Mouse (Mus musculus): ENCODE results near the gene Rhot1. TPM values are rescaled to one million over a fixed set of nuclear protein-coding genes. Genes with fewer than 3 reads are reported as not detected.
A peak's percentile ranks its signal among the peaks of the same experiment; 100 is the strongest.
"Not testable (repeated sequence)": the region's sequence is repeated elsewhere in the genome, so short reads cannot be mapped to it uniquely, and the experiment has no call there.

Gene Rhot1
- polyA plus RNA-seq, 1 experiment from 2014 or later = 74.7 TPM

GRCm38 (mm10) chr11:80178316-80178715 lies 30.5 kb upstream of the Rhot1 start:
- Histone ChIP-seq H3K4me1 (no peaks in the 10 kb centered on the region), H3K4me2 (no peak overlapping the region), H3K27ac (no peak overlapping the region), H3K4me3 (no peak overlapping the region), H3K36me3 (replicated peaks) (no peaks in the 10 kb centered on the region), H3K9me3 (no peaks in the 10 kb centered on the region), H3K9ac (no peak overlapping the region), H3K27me3 (replicated peaks) (no peaks in the 10 kb centered on the region)
- no peak for ATAC-seq (replicated peaks)
- WGBS = 84% methylated on average over 8 of the region's 8 CpGs

DNA sequence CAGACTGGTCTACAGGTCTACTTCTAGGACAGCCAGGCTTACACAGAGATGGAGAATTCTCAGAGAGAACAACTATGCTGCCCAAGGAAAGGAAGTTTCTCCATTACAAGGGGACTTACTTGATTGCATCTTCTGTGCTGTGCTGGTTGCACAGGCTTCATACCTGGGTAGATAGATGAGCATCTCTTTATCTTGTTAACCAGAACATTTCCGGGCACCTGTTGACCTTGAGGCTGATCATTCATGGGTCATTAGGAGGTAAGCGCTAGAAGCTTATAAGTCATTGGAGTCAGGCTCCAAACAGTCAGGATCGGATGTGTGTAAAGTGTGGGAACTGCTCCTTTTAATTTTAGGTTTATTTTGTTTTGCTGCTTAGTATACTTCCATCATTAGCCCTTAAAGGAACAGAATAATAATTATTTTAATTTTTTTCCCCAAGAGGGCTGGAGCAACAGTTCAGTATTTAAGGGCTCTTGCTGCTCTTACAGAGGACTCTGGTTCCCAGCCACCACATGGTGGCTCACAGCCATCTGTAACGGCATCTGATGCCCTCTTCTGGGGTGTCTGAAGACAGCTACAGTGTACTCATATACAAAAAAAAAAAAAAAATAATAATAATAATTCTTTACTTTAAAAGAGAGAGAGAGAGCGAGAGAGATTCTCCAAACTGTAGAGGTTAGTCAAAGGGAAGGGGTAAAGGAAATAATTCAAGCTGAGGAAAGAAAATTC lies 27.6 kb upstream of the Rhot1 start:
- no peak for ATAC-seq (replicated peaks)
- 77% methylated on average over 5 of the region's 5 CpGs for WGBS

DNA sequence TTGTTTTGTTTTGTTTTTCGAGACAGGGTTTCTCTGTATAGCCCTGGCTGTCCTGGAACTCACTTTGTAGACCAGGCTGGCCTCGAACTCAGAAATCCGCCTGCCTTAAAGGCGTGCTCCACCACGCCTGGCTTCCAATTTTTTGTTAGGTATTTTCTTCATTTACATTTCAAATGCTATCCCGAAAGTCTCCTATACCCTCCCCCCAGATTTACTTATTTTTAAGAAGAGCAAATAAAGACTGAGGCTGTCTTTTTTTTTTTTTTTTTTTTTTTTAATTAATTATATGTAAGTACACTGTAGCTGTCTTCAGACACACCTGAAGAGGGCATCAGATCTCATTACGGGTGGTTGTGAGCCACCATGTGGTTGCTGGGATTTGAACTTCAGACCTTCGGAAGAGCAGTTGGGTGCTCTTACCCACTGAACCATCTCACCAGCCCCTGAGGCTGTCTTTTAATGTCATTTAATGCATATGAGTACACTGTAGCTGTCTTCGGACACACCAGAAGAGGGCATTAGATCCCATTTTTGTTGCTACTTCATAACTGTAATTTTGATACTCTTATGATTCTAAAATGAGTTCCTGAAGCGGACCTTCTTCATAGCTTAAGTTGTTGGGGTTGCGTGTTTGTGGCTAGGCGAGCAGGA lies 25.6 kb upstream of the Rhot1 start:
- 0 out of 2 replicates have a peak overlapping the region, but pooled peaks have one; percentile 6 for H3K27ac ChIP-seq
- H3K36me3 ChIP-seq (replicated peaks); H3K4me1 ChIP-seq; H3K9me3 ChIP-seq; ATAC-seq (replicated peaks); H3K27me3 ChIP-seq (replicated peaks): not testable (repeated sequence)
- WGBS = 45% methylated on average over 12 of the region's 12 CpGs
- H3K4me2 ChIP-seq = peak overlapping the region; percentile 67
- H3K4me3 ChIP-seq = peak overlapping the region; percentile 47
- peak overlapping the region; percentile 22 for H3K9ac ChIP-seq

More for the DNA sequence above, 27.6 kb upstream of the Rhot1 start:
- Histone ChIP-seq H3K4me2 (no peak overlapping the region), H3K4me3 (no peak overlapping the region), H3K27ac (no peak overlapping the region), H3K4me1 (no peaks in the 10 kb centered on the region), H3K9ac (no peak overlapping the region), H3K9me3 (no peaks in the 10 kb centered on the region), H3K27me3 (replicated peaks) (no peaks in the 10 kb centered on the region), H3K36me3 (replicated peaks) (no peaks in the 10 kb centered on the region)

- ATAC-seq (replicated peaks) = peak; percentile 33; the same call in 1 of the 2 replicates
- Histone ChIP-seq H3K4me3 (peak within 1 kb of the TSS; percentile 47), H3K36me3 (replicated peaks) (no peaks in the 10 kb centered on the region), H3K9ac (peak within 1 kb of the TSS; percentile 22), H3K4me2 (peak within 1 kb of the TSS; percentile 67), H3K4me1 (no peaks in the 10 kb centered on the region), H3K9me3 (no peaks in the 10 kb centered on the region), H3K27me3 (replicated peaks) (no peaks in the 10 kb centered on the region), H3K27ac (peak within 1 kb of the TSS; percentile 6; the same call in 1 of the 2 replicates)
- 3% methylated on average over 33 of the region's 33 CpGs for WGBS
Measured at GRCm38 (mm10) chr11:80183705-80184255, 25.0 kb upstream of the Rhot1 start, which contains the start of gene Rnf135. Gene Rnf135, plus strand, starts transcription at chr11:80183851.

- no peaks in the 10 kb centered on the region for H3K36me3 ChIP-seq (replicated peaks)
- H3K4me1 ChIP-seq = no peaks in the 10 kb centered on the region
- H3K4me3 ChIP-seq = peak overlapping the region; percentile 47; the same call in 1 of the 2 replicates
- no peaks in the 10 kb centered on the region for H3K9me3 ChIP-seq
- H3K27ac ChIP-seq = no peak overlapping the region
- no peak overlapping the region for H3K9ac ChIP-seq
- peak overlapping the region; percentile 67; the same call in 1 of the 2 replicates for H3K4me2 ChIP-seq
- no peaks in the 10 kb centered on the region for H3K27me3 ChIP-seq (replicated peaks)
- WGBS = 89% methylated on average over 6 of the region's 6 CpGs
- no peak for ATAC-seq (replicated peaks)
Measured at GRCm38 (mm10) chr11:80184531-80185071, 24.2 kb upstream of the Rhot1 start.

DNA sequence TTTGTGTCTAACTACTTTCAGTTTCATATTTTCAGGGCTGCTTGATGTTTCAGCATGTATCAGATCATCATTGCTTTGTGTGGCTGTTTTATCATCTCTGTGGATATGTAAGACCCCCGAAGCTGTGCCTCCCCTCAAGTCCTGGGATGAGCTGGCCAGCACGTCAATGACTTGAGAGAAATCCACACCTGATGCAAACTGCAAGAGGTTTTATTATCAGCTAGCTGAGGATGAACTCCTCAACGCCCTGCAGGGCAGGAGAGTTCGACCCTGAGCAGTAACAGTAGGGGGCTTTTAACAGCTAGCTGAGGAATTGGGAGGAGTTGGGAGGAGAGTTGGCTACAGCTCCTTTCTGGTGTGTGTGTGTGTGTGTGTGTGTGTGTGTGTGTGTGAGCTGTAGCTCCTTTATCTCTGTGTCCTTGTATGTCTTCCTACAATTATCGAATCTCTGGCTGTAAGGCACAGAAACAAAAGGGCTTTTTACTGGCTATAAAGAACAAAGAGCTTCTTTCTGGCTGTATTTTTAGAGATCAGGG lies 23.3 kb upstream of the Rhot1 start:
- not testable (repeated sequence) for H3K36me3 ChIP-seq (replicated peaks); ATAC-seq (replicated peaks); H3K27ac ChIP-seq; H3K9me3 ChIP-seq; H3K4me2 ChIP-seq; H3K9ac ChIP-seq; H3K27me3 ChIP-seq (replicated peaks); H3K4me1 ChIP-seq; H3K4me3 ChIP-seq
- 65% methylated on average over 5 of the region's 5 CpGs for whole genome bisulfite sequencing

GRCm38 (mm10) chr11:80190280-80190679 lies 18.5 kb upstream of the Rhot1 start:
- Histone ChIP-seq H3K9ac (no peak overlapping the region), H3K4me3 (no peak overlapping the region), H3K9me3 (no peaks in the 10 kb centered on the region), H3K4me2 (no peak overlapping the region), H3K27ac (no peak overlapping the region), H3K4me1 (no peaks in the 10 kb centered on the region), H3K27me3 (replicated peaks) (no peaks in the 10 kb centered on the region), H3K36me3 (replicated peaks) (no peaks in the 10 kb centered on the region)
- 86% methylated on average over 4 of the region's 4 CpGs for WGBS
- no peak for ATAC-seq (replicated peaks)

DNA sequence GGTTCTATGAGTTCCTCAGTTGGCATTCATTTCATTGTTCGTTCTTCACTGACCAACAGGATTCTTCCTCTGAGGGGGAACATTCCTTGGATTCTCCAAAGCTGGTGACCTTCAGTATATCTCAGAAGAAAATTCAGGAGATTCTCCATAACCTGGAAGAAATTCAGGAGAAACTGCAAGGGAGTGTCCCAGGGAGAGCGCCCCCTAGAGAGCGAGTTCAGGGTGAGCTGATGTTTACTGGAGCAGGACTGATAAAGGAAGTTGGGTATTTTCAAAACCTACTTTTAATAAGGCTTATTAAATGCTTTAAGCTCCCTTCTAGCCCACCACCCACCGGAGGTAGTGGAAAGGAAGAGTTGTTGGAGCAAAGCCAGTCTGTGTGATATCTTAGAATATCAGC lies 15.0 kb upstream of the Rhot1 start:
- no peak overlapping the region for H3K27ac ChIP-seq
- no peak overlapping the region for H3K4me2 ChIP-seq
- H3K9ac ChIP-seq = no peak overlapping the region
- ATAC-seq (replicated peaks) = no peak
- no peaks in the 10 kb centered on the region for H3K36me3 ChIP-seq (replicated peaks)
- no peak overlapping the region for H3K4me3 ChIP-seq
- no peaks in the 10 kb centered on the region for H3K4me1 ChIP-seq
- WGBS = 65% methylated on average over 4 of the region's 4 CpGs
- H3K27me3 ChIP-seq (replicated peaks) = no peaks in the 10 kb centered on the region
- H3K9me3 ChIP-seq = no peaks in the 10 kb centered on the region

DNA sequence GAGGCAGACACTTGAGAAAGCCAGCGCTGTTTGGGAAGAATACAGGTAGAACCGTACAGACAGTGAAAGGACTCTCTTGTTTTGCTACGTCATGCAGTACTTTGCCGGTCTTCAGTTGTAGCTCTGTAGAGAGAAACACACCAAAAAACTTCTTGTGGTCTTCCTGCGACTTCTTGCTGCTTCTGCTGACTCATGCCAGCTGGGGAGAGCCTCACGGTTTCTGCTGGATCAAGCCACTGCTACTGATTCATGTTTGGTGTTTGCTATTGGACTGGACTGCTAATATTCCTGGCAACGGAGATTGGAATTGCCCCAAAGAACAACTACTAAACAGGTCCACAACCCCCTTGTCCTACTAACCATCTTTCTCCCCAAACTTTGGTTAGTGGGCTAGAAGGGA lies 12.5 kb upstream of the Rhot1 start:
- no peaks in the 10 kb centered on the region for H3K9me3 ChIP-seq
- H3K4me3 ChIP-seq = no peak overlapping the region
- no peak overlapping the region for H3K4me2 ChIP-seq
- 86% methylated on average over 7 of the region's 7 CpGs for WGBS
- no peaks in the 10 kb centered on the region for H3K4me1 ChIP-seq
- no peaks in the 10 kb centered on the region for H3K36me3 ChIP-seq (replicated peaks)
- no peak overlapping the region for H3K9ac ChIP-seq
- no peaks in the 10 kb centered on the region for H3K27me3 ChIP-seq (replicated peaks)
- ATAC-seq (replicated peaks) = no peak
- no peak overlapping the region for H3K27ac ChIP-seq

DNA sequence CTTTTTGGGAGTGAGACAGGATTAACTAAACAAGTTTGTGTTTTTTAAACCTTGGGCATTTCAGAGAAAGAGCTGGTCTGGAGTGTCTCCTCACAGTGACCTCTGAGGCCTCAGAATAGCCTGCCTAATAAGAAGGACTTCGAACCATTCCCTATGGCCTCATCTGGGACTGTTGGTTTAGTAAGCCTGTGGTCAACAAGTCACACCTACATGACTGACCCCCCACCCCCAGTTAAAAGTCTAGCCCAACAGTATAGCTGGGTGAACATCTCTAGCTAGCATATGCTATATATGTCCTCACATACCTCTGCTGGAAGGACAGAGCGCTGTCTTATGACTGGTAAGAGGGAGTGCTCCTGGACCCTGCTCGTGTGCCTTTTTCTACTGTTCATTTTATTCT lies 9.5 kb upstream of the Rhot1 start:
- no peak overlapping the region for H3K27ac ChIP-seq
- no peak overlapping the region for H3K4me2 ChIP-seq
- no peaks in the 10 kb centered on the region for H3K9me3 ChIP-seq
- H3K36me3 ChIP-seq (replicated peaks) = no peaks in the 10 kb centered on the region
- WGBS = 94% methylated on average over 3 of the region's 3 CpGs
- ATAC-seq (replicated peaks) = no peak
- no peaks in the 10 kb centered on the region for H3K27me3 ChIP-seq (replicated peaks)
- no peak overlapping the region for H3K9ac ChIP-seq
- no peak overlapping the region for H3K4me3 ChIP-seq
- H3K4me1 ChIP-seq = no peaks in the 10 kb centered on the region

DNA sequence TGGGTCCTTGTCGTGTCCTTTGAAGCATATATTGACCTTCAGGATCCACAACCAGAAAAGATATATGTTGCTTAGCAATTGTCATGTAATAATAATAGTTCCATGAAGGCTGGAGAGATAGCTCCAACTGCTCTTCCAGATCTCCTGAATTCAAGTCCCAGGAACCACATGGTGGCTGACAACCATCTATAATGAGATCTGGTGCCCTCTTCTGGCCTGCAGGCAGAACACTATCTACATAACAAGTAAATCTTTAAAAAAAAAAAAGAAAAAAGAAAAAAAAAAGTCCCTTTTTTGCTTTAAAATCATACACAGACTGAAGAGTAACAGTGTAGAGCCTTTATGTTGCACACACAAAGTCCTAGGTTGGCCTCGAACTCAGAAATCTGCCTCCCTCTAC lies 9.0 kb upstream of the Rhot1 start:
- Histone ChIP-seq H3K27me3 (replicated peaks) (no peaks in the 10 kb centered on the region), H3K27ac (no peak overlapping the region), H3K4me2 (no peak overlapping the region), H3K4me1 (no peaks in the 10 kb centered on the region), H3K36me3 (replicated peaks) (no peaks in the 10 kb centered on the region), H3K4me3 (no peak overlapping the region), H3K9ac (no peak overlapping the region), H3K9me3 (no peaks in the 10 kb centered on the region)
- ATAC-seq (replicated peaks) = no peak
- 97% methylated on average over 2 of the region's 2 CpGs for WGBS

GRCm38 (mm10) chr11:80200326-80200725 lies 8.5 kb upstream of the Rhot1 start:
- 75% methylated on average over 1 of the region's 1 CpGs for WGBS
- Histone ChIP-seq H3K27me3 (replicated peaks) (no peaks in the 10 kb centered on the region), H3K9me3 (no peaks in the 10 kb centered on the region), H3K4me3 (no peak overlapping the region), H3K27ac (no peak overlapping the region), H3K4me1 (no peaks in the 10 kb centered on the region), H3K4me2 (no peak overlapping the region), H3K9ac (no peak overlapping the region), H3K36me3 (replicated peaks) (no peaks in the 10 kb centered on the region)
- no peak for ATAC-seq (replicated peaks)
